Mouse (Mus musculus): Measurements from ENCODE around the gene Crocc2.

GRCm38 (mm10) chr1:93255761-93256160, 87.2 kb downstream of the Crocc2 start:
- TF ChIP-seq CTCF (IDR thresholded peaks at IDR 0.05; ENCODE audit: control insufficient read depth, insufficient read depth, insufficient replicate concordance, low read depth, low read length) (no peak), POLR2A (IDR thresholded peaks at IDR 0.05; ENCODE audit: control insufficient read depth, low read depth, low read length) (no peak)
